Mouse (Mus musculus): Measurements from ENCODE around the gene Glis1. TPM values are rescaled to one million over a fixed set of nuclear protein-coding genes. Genes with fewer than 3 reads are reported as not detected.

Gene Glis1
- polyA plus RNA-seq, 1 experiment from 2014 or later = 5.1 TPM

- peaks cover 10% of the 10 kb centered on the region; the same call in 1 of the 2 replicates for H3K4me1 ChIP-seq (ENCODE audit: insufficient read depth, low read length)
- no peaks in the 10 kb centered on the region for H3K27me3 ChIP-seq (ENCODE audit: insufficient read depth, low read length)
- H3K36me3 ChIP-seq (ENCODE audit: insufficient read depth, low read length) = no peaks in the 10 kb centered on the region
- peak overlapping the region; percentile 29; the same call in 1 of the 2 replicates for H3K4me2 ChIP-seq (replicated peaks; ENCODE audit: low read depth, low read length)
- no peak overlapping the region for H3K27ac ChIP-seq (ENCODE audit: low read length)
- WGBS = 12% methylated on average over 7 of the region's 7 CpGs
- 0 out of 2 replicates have a peak overlapping the region, but pooled peaks have one; percentile 22 for H3K9ac ChIP-seq (replicated peaks; ENCODE audit: low read length)
- H3K9me3 ChIP-seq (ENCODE audit: low read length) = no peaks in the 10 kb centered on the region
- ATAC-seq (ENCODE audit: low FRiP score, low TSS enrichment) = peak; percentile 84
- H3K4me3 ChIP-seq (ENCODE audit: low read length) = no peak overlapping the region
Observed at GRCm38 (mm10) chr4:107652598-107653279, 218.3 kb downstream of the Glis1 start.

GRCm38 (mm10) chr4:107653280-107653643, 218.9 kb downstream of the Glis1 start:
- peak; percentile 18 for ATAC-seq (ENCODE audit: low FRiP score, low TSS enrichment)
- no peaks in the 10 kb centered on the region for H3K27me3 ChIP-seq (ENCODE audit: insufficient read depth, low read length)
- H3K4me2 ChIP-seq (replicated peaks; ENCODE audit: low read depth, low read length) = no peak overlapping the region
- H3K27ac ChIP-seq (ENCODE audit: low read length) = no peak overlapping the region
- H3K36me3 ChIP-seq (ENCODE audit: insufficient read depth, low read length) = no peaks in the 10 kb centered on the region
- 65% methylated on average over 5 of the region's 5 CpGs for WGBS
- no peak overlapping the region for H3K9ac ChIP-seq (replicated peaks; ENCODE audit: low read length)
- no peak overlapping the region for H3K4me3 ChIP-seq (ENCODE audit: low read length)
- no peaks in the 10 kb centered on the region for H3K9me3 ChIP-seq (ENCODE audit: low read length)
- peaks cover 10% of the 10 kb centered on the region; the same call in 1 of the 2 replicates for H3K4me1 ChIP-seq (ENCODE audit: insufficient read depth, low read length)

- H3K27me3 ChIP-seq (ENCODE audit: insufficient read depth, low read length) = no peaks in the 10 kb centered on the region
- WGBS = 89% methylated on average over 11 of the region's 11 CpGs
- H3K27ac ChIP-seq (ENCODE audit: low read length) = no peak overlapping the region
- H3K9ac ChIP-seq (replicated peaks; ENCODE audit: low read length) = no peak overlapping the region
- no peak for ATAC-seq (ENCODE audit: low FRiP score, low TSS enrichment)
- H3K4me1 ChIP-seq (ENCODE audit: insufficient read depth, low read length) = no peaks in the 10 kb centered on the region
- H3K9me3 ChIP-seq (ENCODE audit: low read length) = no peaks in the 10 kb centered on the region
- H3K36me3 ChIP-seq (ENCODE audit: insufficient read depth, low read length) = no peaks in the 10 kb centered on the region
- no peak overlapping the region for H3K4me2 ChIP-seq (replicated peaks; ENCODE audit: low read depth, low read length)
- H3K4me3 ChIP-seq (ENCODE audit: low read length) = no peak overlapping the region
Observed at GRCm38 (mm10) chr4:107660649-107661048, 226.3 kb downstream of the Glis1 start.

- 90% methylated on average over 2 of the region's 2 CpGs for WGBS
- no peak overlapping the region for H3K4me3 ChIP-seq (ENCODE audit: low read length)
- no peaks in the 10 kb centered on the region for H3K36me3 ChIP-seq (ENCODE audit: insufficient read depth, low read length)
- no peak overlapping the region for H3K4me2 ChIP-seq (replicated peaks; ENCODE audit: low read depth, low read length)
- no peak overlapping the region for H3K9ac ChIP-seq (replicated peaks; ENCODE audit: low read length)
- no peaks in the 10 kb centered on the region for H3K4me1 ChIP-seq (ENCODE audit: insufficient read depth, low read length)
- H3K9me3 ChIP-seq (ENCODE audit: low read length) = no peaks in the 10 kb centered on the region
- H3K27me3 ChIP-seq (ENCODE audit: insufficient read depth, low read length) = peaks cover 9% of the 10 kb centered on the region
- ATAC-seq (ENCODE audit: low FRiP score, low TSS enrichment) = no peak
- H3K27ac ChIP-seq (ENCODE audit: low read length) = no peak overlapping the region
Observed at GRCm38 (mm10) chr4:107668514-107668913, 234.1 kb downstream of the Glis1 start.

- 71% methylated on average over 5 of the region's 5 CpGs for WGBS
- peaks cover 9% of the 10 kb centered on the region for H3K27me3 ChIP-seq (ENCODE audit: insufficient read depth, low read length)
- ATAC-seq (ENCODE audit: low FRiP score, low TSS enrichment) = no peak
- no peaks in the 10 kb centered on the region for H3K36me3 ChIP-seq (ENCODE audit: insufficient read depth, low read length)
- H3K27ac ChIP-seq (ENCODE audit: low read length) = no peak overlapping the region
- H3K9me3 ChIP-seq (ENCODE audit: low read length) = no peaks in the 10 kb centered on the region
- H3K9ac ChIP-seq (replicated peaks; ENCODE audit: low read length) = no peak overlapping the region
- H3K4me1 ChIP-seq (ENCODE audit: insufficient read depth, low read length) = peaks cover 7% of the 10 kb centered on the region; the same call in 1 of the 2 replicates
- no peak overlapping the region for H3K4me2 ChIP-seq (replicated peaks; ENCODE audit: low read depth, low read length)
- H3K4me3 ChIP-seq (ENCODE audit: low read length) = no peak overlapping the region
Observed at GRCm38 (mm10) chr4:107670731-107671130, 236.3 kb downstream of the Glis1 start.

GRCm38 (mm10) chr4:107673638-107674321, 239.4 kb downstream of the Glis1 start:
- ATAC-seq (ENCODE audit: low FRiP score, low TSS enrichment) = peak; percentile 90
- H3K9me3 ChIP-seq (ENCODE audit: low read length) = no peaks in the 10 kb centered on the region
- 20% methylated on average over 23 of the region's 23 CpGs for WGBS
- no peak overlapping the region for H3K4me3 ChIP-seq (ENCODE audit: low read length)
- H3K36me3 ChIP-seq (ENCODE audit: insufficient read depth, low read length) = no peaks in the 10 kb centered on the region
- H3K27ac ChIP-seq (ENCODE audit: low read length) = no peak overlapping the region
- H3K4me1 ChIP-seq (ENCODE audit: insufficient read depth, low read length) = peaks cover 7% of the 10 kb centered on the region; the same call in 1 of the 2 replicates
- peaks cover 9% of the 10 kb centered on the region for H3K27me3 ChIP-seq (ENCODE audit: insufficient read depth, low read length)
- no peak overlapping the region for H3K9ac ChIP-seq (replicated peaks; ENCODE audit: low read length)
- H3K4me2 ChIP-seq (replicated peaks; ENCODE audit: low read depth, low read length) = peak overlapping the region; percentile 22; the same call in 1 of the 2 replicates

- Histone ChIP-seq H3K27ac (ENCODE audit: low read length) (no peak overlapping the region), H3K4me3 (ENCODE audit: low read length) (no peak overlapping the region), H3K4me1 (ENCODE audit: insufficient read depth, low read length) (peaks cover 7% of the 10 kb centered on the region; the same call in 1 of the 2 replicates), H3K9me3 (ENCODE audit: low read length) (no peaks in the 10 kb centered on the region), H3K36me3 (ENCODE audit: insufficient read depth, low read length) (no peaks in the 10 kb centered on the region), H3K27me3 (ENCODE audit: insufficient read depth, low read length) (peaks cover 9% of the 10 kb centered on the region), H3K9ac (replicated peaks; ENCODE audit: low read length) (no peak overlapping the region), H3K4me2 (replicated peaks; ENCODE audit: low read depth, low read length) (peak overlapping the region; percentile 22; the same call in 1 of the 2 replicates)
- no peak; the same call in none of the 2 replicates for ATAC-seq (ENCODE audit: low FRiP score, low TSS enrichment)
- WGBS = 23% methylated on average over 5 of the region's 5 CpGs
Observed at GRCm38 (mm10) chr4:107674322-107674644, 239.9 kb downstream of the Glis1 start.

GRCm38 (mm10) chr4:107675645-107676044, 241.3 kb downstream of the Glis1 start:
- Histone ChIP-seq H3K27me3 (ENCODE audit: insufficient read depth, low read length) (peaks cover 9% of the 10 kb centered on the region), H3K27ac (ENCODE audit: low read length) (no peak overlapping the region), H3K9me3 (ENCODE audit: low read length) (no peaks in the 10 kb centered on the region), H3K9ac (replicated peaks; ENCODE audit: low read length) (no peak overlapping the region), H3K4me2 (replicated peaks; ENCODE audit: low read depth, low read length) (no peak overlapping the region), H3K36me3 (ENCODE audit: insufficient read depth, low read length) (no peaks in the 10 kb centered on the region), H3K4me3 (ENCODE audit: low read length) (no peak overlapping the region), H3K4me1 (ENCODE audit: insufficient read depth, low read length) (peaks cover 7% of the 10 kb centered on the region; the same call in 1 of the 2 replicates)
- WGBS = 47% methylated on average over 10 of the region's 10 CpGs
- no peak for ATAC-seq (ENCODE audit: low FRiP score, low TSS enrichment)

GRCm38 (mm10) chr4:107680311-107681098, 246.1 kb downstream of the Glis1 start:
- Histone ChIP-seq H3K9me3 (ENCODE audit: low read length) (no peaks in the 10 kb centered on the region), H3K27me3 (ENCODE audit: insufficient read depth, low read length) (no peaks in the 10 kb centered on the region), H3K4me3 (ENCODE audit: low read length) (no peak overlapping the region), H3K9ac (replicated peaks; ENCODE audit: low read length) (no peak overlapping the region), H3K4me2 (replicated peaks; ENCODE audit: low read depth, low read length) (no peak overlapping the region), H3K4me1 (ENCODE audit: insufficient read depth, low read length) (no peaks in the 10 kb centered on the region), H3K27ac (ENCODE audit: low read length) (no peak overlapping the region), H3K36me3 (ENCODE audit: insufficient read depth, low read length) (no peaks in the 10 kb centered on the region)
- 56% methylated on average over 15 of the region's 15 CpGs for WGBS
- ATAC-seq (ENCODE audit: low FRiP score, low TSS enrichment) = no peak
